Mouse (Mus musculus) lung, postnatal 4 days (tissue): ENCODE data around the gene Dock11.

Experiments used
- DNase-seq, 2 experiments: peaks; one replicate each; pipeline ENCODE4 v3.0.0; 2021

The Dock11 gene

DNA sequence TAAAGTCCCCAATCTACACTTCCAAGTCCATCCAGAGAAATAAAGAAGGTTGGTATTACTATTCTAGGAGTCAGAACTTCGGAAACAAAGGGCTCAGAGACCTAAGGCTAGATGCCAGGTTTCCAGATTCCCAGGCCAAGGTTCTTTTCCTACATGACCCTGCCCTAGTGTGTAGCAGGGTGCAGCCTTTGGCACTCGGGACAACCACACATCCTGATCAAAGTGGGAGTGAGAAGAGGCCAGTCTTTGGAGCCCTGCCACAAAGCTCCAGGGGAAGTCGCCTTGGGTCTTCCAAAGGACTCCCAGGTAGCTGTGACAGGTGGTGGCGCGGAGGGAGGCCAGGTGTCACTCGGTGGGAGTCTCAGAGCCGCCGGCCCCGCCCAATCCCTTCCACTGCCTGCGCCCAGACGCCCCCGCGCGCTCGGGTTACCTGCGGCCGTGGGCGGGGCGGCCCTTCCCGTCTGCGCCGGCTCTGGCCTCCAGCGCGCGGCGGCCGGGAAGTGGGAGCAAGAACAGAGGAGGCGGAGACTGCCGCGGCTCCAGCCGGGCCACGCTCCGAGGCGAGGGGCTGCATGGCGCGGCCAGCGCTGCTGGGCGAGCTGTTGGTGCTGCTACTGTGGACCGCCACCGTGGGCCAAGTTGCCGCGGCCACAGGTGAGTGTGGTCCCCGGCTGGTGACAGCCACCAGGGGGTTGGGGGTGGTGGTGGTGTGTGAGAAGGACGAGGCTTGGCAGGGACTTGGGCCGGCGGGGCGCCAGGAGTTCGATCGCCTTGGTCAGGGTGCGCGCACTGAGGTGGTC, 223.2 kb downstream of the Dock11 start, which contains the start of gene Il13ra1:
TSS of gene Il13ra1 (plus strand) at position 489 of the 800 bp plus-strand sequence.
- peak; percentile 60 to 73 for DNase-seq

DNA sequence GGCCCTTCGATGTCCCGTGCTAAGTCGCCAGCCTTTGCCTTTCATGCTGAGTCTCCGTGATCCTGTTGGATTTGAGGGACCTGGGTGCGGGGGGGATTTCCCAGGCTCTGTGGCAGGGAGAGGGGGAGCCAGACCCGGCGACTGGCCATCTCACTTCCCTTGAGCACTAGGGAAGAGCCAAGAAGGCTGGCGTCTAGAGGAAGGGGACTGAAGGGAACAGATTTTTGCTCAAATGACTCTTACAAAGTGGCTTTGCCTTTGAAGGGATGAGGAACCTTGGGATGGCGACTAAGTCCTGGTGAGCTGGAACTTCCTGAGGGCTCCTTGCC, 223.8 kb downstream of the Dock11 start:
- no peak for DNase-seq

DNA sequence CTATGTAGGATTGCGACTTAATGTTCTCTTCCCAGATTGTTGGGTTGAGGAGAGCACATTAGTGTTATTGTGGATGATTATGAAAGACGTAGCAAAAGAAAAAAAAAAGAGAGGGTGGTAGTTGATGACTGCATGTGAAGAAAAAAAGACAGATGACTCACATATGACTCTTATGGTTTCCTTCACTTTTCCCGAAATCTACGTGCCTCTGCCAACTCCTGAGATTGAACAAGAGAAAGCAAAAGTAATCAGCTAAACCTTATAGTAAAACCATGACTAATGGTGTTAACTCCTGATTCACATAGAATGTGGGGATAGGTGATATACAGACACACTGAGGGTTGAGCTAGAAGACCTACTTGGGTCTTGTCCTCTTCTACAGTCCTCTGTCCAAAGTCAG, 226.5 kb downstream of the Dock11 start:
- DNase-seq = no peak
